In the genomic region with DNA sequence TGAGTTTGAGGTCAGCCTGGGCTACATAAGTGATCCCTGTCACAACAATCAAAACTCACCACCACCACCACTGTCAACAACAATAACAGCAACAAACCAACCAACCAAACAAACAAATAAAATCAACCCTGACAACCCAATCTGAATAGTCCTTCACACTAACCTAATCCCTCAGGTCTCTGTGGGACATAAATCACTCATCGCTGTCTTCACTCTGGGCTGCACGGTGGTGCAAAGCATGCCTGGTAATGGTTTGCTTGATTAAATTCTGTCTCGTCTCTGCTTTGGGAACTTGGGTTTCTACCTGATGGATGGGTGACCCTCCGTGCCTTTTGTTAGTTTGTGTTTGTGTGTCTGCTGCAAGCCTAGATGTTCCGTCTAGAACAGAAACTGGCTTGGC, we compare ENCODE assay signal across 17 mouse cellular contexts.
A peak's percentile ranks its signal among the peaks of the same experiment; 100 is the strongest.
DNase-seq lines count a peak whose midpoint lies in the region.
"Had no signal": no experiment of that assay in that cellular context is flagged by ENCODE, and none has a peak within 500 bp of the region (broad histone marks: within the 10 kb centered on the region; RNA-seq: fewer than 3 reads in every experiment).

No protein-coding gene starts in this region.

- no peaks in the 10 kb centered on the region for H3K36me3 ChIP-seq in limb, embryonic 10.5 days
- H3K36me3 ChIP-seq: embryonic facial prominence, embryonic 12.5 days; heart, embryonic 12.5 days; hindbrain, embryonic 10.5 days had no signal

- no peak overlapping the region for H3K27ac ChIP-seq in limb, embryonic 10.5 days
- H3K27ac ChIP-seq: embryonic facial prominence, embryonic 12.5 days; hindbrain, embryonic 14.5 days had no signal

- WGBS in limb, embryonic 10.5 days, result 39% methylated on average over 5 of the region's 5 CpGs

- H3K27me3 ChIP-seq in limb, embryonic 10.5 days (ENCODE audit: low read depth, poor library complexity, severe bottlenecking), result no peaks in the 10 kb centered on the region
- H3K27me3 ChIP-seq: embryonic facial prominence, embryonic 12.5 days; heart, embryonic 12.5 days; Patski had no signal

- H3K4me3 ChIP-seq in limb, embryonic 10.5 days, result no peak overlapping the region
- H3K4me3 ChIP-seq: embryonic facial prominence, embryonic 12.5 days; heart, embryonic 12.5 days; hindbrain, embryonic 10.5 days had no signal

- H3K4me1 ChIP-seq in limb, embryonic 10.5 days, result peaks cover 9% of the 10 kb centered on the region
- H3K4me1 ChIP-seq: embryonic facial prominence, embryonic 12.5 days had no signal

- DNase-seq in embryo, embryonic 10 days (ENCODE audit: low spot score), result peak; percentile 11
- no peak for DNase-seq in embryo, embryonic 9.5 days (ENCODE audit: extremely low spot score)
- peak; percentile 19 for DNase-seq in embryo, embryonic 10.5 days (ENCODE audit: low spot score)
- peak; percentile 32 for DNase-seq in limb, embryonic 10.5 days (ENCODE audit: low spot score)
- no peak for DNase-seq in adrenal gland, adult (ENCODE audit: inconsistent age in 2 of 2, low spot score in 1 of 2)
- DNase-seq in layer of hippocampus, adult 18-20 months (ENCODE audit: low spot score in 2 of 2), result no peak
- no peak for DNase-seq in heart, adult 11 months
- DNase-seq: adrenal gland, adult 8-10 months; cerebellum, adult 11 months; cerebellum, adult 9-10 months; cerebellum, postnatal 25 days; gastrocnemius, postnatal 14 days had no signal

- no peaks in the 10 kb centered on the region for H3K9me3 ChIP-seq in limb, embryonic 10.5 days (replicated peaks)
- H3K9me3 ChIP-seq: embryonic facial prominence, embryonic 12.5 days; heart, embryonic 12.5 days; hindbrain, embryonic 10.5 days had no signal

Comparison
In these comparisons a context has a peak if more than half of its experiments do, and no peak if none do; other contexts are left out.
1. DNase-seq: peak in embryo, embryonic 10 days (single experiment), embryo, embryonic 10.5 days (single experiment) and limb, embryonic 10.5 days (single experiment); none in embryo, embryonic 9.5 days (single experiment), adrenal gland, adult (0 of 2), layer of hippocampus, adult 18-20 months (0 of 2) and heart, adult 11 months (single experiment).